Mouse (Mus musculus) urinary bladder, postnatal 14 days (tissue): ENCODE data around the gene Cyp2d10.
"Not testable (repeated sequence)": the region's sequence is repeated elsewhere in the genome, so short reads cannot be mapped to it uniquely, and the experiment has no call there.

Experiments used
- DNase-seq: peaks from one replicate; pipeline ENCODE4 v3.0.0; 2021; ENCODE audit warnings: low spot score

Cyp2d10 gene

GRCm38 (mm10) chr15:82395955-82396354, 11.0 kb downstream of the Cyp2d10 start:
- DNase-seq, result not testable (repeated sequence)

GRCm38 (mm10) chr15:82393922-82394321, 13.1 kb downstream of the Cyp2d10 start, which contains the start of gene Cyp2d11:
Cyp2d11 (minus strand) TSS chr15:82394022.
- not testable (repeated sequence) for DNase-seq

DNA sequence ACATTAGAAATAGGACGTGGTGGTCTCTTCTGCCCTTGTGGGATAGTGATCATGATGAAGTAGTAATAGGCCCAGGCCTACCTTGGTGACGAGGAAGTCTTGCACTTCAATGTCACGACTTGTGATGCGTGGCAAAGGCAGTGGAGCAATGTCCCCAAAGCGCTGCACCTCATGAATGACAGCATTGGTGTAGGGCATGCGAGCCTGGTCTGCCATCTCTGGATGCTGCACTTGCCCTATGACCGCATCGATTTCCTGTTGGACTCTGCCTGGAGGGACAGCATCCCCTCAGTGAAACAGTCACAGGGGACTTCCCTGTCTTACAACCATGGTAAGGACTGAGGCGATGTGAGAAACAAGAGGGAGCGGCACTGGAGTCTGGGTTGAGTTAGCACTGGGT, 17.1 kb downstream of the Cyp2d10 start:
- not testable (repeated sequence) for DNase-seq

GRCm38 (mm10) chr15:82385729-82386128, 21.3 kb downstream of the Cyp2d10 start:
- DNase-seq, result no peak

- DNase-seq, result no peak
Observed at GRCm38 (mm10) chr15:82382441-82382840, 24.6 kb downstream of the Cyp2d10 start.

DNA sequence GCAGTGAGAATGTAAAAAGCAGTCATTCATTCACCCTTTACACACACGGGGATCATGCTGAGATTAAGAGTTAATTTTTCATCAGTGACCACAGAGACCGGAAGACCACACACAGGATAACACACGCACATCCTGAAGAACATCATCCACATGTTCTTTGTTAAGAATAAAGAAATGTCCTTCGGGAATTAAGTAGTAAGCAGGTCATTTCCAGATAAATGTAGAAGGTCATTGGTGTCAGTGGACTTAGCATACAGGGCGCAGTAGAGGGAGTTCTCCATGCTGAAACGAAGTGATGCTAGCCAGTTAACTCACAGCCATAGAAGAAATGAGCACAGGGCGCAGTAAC, 26.3 kb downstream of the Cyp2d10 start:
- no peak for DNase-seq

DNA sequence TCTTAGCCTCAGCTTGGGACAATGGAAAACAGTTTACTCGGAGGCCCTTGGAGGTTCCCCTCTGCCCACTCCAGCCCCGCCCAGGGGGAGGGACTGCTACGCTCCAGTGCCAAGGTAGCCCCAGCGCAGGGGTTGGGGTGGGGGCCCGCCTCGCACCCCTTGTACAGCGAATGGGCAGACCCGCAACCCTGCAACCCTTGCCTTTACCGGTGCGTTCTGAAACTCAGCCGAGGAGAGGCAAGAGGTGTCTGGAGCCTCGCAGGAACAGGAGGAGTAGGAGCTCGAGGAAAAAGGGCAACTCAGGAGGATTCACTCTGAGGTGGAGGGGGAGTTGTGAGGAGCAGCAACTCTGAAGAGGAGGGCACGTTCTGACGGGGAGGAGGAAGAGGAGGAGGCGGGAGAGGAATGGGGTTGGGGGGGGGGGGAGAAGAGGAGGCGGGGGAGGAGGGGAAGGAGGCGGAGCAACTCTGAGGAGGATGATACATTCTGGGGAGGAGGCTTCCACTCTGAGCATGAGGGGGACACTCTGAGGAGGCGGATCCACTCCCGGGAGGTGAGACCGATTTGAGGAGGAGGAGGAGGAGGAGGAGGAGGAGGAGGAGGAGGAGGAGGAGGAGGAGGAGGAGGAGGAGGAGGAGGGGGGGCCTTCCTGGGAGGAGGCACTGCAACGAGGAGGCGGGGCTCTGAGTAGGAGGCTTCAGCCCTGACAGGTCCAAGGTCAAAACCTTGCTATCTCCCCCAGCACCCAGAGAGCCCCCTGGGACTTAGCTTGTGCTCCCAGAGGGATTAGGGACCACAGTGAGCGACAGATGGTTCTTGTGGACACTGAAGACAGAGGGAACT, 26.9 kb downstream of the Cyp2d10 start, which contains the start of gene Cyp2d22:
Cyp2d22 (minus strand) TSS at position 390 of the 843 bp plus-strand sequence.
- DNase-seq, result peak; percentile 38

- DNase-seq, result no peak
Observed at GRCm38 (mm10) chr15:82379511-82379870, 27.5 kb downstream of the Cyp2d10 start.

DNA sequence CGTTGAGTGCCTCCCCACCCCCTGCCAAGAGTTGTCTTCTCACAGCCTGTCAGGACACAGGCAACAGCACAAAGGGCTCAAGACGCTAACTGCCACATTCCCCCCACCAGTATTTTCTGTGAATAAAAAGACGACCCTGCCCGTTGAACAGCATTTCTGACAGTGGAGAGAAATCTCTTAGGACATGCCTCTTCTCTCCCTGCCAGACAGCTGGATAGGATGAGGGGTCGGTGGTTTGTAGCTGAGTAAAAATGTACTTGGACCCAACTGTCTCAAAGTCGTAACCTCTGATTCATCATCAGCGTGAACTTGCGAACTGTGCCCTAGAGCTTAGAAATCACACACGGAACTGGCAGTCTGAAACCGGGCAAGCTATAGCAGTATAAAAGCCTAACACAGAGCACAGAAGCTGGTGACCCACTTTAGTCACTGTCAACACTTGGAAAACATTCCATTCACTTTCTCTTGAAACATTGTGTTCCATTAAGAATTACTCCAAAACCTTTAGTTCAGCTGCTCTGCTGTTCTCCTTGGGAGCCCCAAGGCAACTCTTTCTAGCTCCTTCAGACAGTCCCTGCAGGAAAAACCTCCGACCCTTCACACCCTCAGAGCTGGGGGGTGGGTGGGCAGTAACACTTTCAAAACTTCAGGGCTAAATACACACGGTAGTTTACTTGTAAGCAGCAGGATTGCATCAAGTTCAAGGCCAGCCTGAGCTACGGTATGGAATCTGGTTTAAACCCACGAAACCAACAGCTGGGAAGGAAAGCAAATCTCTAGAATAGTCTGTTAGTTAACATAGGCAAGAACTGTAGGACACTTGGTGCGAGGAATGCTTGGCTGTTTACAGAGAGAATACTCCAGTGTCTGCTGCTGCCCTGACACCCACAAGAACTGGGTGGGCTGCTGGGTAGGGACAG, 28.5 kb downstream of the Cyp2d10 start:
- DNase-seq, result no peak

DNA sequence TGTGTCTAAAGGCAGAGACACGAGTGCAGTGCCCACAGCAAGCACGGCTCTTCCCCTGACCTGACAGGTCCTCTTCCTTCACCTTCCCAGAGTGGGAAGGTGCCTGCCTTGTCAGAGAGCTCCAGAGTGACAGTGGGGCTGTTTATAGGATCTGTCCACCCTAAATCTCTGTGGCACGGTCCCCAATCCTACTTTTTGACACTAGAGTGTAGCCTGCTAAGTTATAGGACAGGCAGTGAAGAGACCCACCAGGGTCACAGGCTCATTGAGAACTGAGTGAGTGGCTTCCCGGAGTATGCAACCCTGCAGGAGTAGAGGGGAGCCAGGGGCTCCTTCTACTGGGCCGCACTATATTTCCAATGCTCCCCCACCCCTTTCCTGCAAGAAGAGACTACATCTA, 29.3 kb downstream of the Cyp2d10 start:
- no peak for DNase-seq

- DNase-seq, result peak; percentile 58
Observed at GRCm38 (mm10) chr15:82376393-82377138, 30.4 kb downstream of the Cyp2d10 start.

DNA sequence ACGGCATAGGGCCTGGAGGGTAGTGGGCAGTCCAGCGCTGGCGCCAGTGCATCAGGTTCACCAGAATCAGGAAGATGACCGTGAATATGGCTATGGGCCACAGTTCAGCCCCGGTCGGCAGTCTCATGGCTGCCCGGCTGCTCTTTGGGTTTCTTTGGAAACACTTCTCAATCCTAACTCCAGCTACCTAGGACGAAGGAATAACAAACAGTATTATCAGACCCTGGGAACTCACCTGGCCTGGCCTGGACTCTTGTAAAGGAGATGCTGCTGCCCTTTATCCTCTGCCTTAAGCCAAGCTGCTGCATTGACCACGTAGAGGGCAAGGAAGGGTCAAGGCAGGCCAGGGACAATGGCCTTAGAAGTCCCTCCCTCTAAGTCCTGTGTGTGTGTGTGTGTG, 31.1 kb downstream of the Cyp2d10 start:
- DNase-seq, result no peak

DNA sequence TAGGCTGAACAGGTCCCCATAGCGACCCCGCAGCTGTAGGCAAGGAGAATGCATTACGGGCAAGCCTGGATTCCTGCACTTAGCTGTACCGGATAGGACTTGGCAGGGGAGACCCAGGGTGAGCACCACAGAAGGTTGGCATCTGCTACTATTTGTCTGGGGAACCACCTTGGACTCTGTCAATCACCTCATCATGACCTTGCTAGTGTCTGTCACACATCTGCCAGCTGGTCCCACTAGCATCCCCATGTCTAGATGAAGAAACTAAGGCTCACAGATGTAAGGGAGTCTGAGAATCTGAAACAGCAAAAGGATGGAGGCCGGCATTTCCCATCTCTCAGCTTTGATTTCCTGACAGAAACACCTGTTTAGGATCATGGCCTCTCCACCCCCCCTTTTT, 32.6 kb downstream of the Cyp2d10 start:
- no peak for DNase-seq

GRCm38 (mm10) chr15:82372991-82373390, 34.0 kb downstream of the Cyp2d10 start:
- DNase-seq, result no peak

GRCm38 (mm10) chr15:82372446-82372845, 34.5 kb downstream of the Cyp2d10 start:
- DNase-seq, result no peak

DNA sequence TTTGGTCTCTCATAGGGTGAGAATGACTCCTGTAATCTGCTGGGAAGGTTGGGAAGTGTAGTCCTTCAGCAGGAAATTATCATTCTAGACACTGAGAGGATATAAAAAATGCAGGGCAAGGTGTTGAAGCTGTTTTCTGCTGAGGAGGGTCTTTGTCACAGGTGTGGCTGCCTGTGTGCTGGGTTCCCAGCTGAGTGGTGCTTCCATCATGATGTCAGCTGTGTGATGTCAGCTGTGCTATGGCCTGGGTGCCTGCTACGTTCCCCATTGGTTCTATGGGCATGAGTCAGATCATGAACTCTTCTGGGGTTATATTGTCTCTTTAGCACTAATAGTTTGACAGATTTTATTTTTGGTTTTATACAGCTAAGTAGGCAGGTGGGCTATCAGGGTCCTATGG, 38.1 kb downstream of the Cyp2d10 start:
- DNase-seq, result no peak

DNA sequence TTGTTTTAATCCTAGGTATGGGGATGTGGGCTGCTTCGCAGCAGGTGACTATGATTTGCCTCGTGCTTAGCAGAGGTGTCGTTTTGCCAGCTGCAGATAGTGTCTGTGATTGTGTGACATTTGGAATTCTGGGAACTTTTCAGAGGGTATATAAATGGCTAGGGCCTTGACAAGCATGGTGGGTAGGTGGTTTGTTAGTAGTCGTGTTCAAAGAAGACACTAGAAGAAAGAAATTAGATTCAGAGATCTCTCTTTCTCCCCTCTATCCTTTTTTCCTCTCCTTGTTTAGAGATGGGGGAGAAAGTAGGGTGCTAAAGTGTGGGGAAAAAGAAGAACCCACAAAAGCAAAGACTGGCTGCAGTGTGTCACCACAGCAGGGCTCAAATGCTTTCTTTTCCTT, 38.8 kb downstream of the Cyp2d10 start:
- no peak for DNase-seq

DNA sequence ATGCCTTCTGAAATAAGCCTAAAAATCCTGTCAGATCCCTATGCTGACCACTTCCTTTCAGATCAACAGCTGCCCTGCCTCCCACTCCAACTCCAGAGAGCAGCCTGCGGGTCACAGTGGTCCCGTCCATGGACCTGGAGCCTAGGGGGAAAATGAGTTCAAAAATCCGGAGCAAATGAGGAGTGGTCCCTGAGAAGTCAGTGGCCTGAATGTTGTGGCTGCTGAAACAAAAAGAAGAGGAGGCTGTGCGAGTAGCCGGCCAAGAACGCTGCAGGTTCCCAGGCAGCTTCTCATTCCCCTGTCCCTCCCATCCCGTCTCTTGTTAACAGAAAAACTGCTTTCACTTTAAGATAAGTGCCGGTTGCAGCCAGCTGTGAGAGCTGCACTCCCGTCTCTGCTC, 42.4 kb downstream of the Cyp2d10 start:
- not testable (repeated sequence) for DNase-seq

DNA sequence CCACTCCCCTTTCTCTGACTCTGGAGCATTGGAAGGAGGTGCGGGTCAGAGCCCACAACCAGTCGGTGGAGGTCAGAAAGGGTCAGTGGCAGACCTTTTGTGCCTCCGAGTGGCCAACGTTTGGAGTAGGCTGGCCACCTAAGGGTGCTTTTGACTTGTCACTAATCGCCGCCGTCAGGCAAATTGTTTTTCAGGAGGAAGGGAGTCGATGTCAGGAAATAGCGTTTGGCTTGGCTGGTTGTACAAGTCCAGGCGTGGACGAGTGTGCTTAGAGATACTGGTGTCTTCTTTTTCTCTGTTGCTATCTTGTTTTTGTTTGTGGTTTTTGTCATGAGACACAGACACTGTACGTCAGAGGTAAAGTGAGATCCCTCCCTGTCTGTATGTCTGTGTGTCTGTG, 43.2 kb downstream of the Cyp2d10 start:
- not testable (repeated sequence) for DNase-seq

GRCm38 (mm10) chr15:82362234-82362633, 44.8 kb downstream of the Cyp2d10 start:
- DNase-seq, result no peak

DNA sequence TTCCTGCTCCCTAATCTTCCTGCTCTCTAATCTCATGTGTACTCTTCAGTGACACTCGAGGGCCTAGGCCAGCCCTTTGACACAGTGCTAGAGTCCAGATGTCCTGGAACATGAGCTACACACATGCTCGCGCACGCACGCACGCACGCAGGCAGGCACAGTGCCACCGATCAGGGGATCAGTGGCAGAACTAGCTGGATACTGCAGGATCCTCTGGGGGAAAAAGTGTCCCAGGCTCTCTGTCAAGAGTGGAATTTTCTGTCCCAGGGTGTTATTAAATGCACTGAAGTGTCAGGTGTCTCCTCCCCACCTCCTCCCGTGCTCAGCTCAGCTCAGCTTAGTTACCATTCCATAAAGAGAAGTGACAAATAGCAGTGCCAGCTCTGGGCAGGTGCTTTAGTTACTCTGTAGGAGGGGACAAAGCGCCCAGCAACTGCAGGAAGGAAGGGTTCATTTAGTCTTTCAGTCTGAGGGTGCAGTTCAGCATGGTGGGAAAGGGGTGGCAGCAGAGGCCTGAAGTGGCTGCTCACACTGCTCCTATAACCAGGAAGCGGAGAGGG, 45.5 kb downstream of the Cyp2d10 start:
- DNase-seq, result no peak
